Mouse (Mus musculus) WW6 (cell line): Measurements from ENCODE around the gene Rab3il1.

Experiments used
- DNase-seq: peaks from one replicate; pipeline ENCODE4 v3.0.0-alpha.2; 2013; ENCODE audit warnings: low read depth, low spot score

Rab3il1 gene

GRCm38 (mm10) chr19:10059911-10060567, 58.6 kb downstream of the Rab3il1 start:
- DNase-seq = peak; percentile 28

GRCm38 (mm10) chr19:10060783-10061590, 59.5 kb downstream of the Rab3il1 start:
- DNase-seq = no peak

GRCm38 (mm10) chr19:10061624-10062023, 60.2 kb downstream of the Rab3il1 start:
- DNase-seq = no peak

GRCm38 (mm10) chr19:10062292-10062691, 60.8 kb downstream of the Rab3il1 start:
- DNase-seq = no peak

- no peak for DNase-seq
Measured at GRCm38 (mm10) chr19:10062862-10063261, 61.4 kb downstream of the Rab3il1 start.

GRCm38 (mm10) chr19:10064173-10065012, 62.9 kb downstream of the Rab3il1 start:
- DNase-seq = no peak

GRCm38 (mm10) chr19:10065465-10066188, 64.2 kb downstream of the Rab3il1 start:
- no peak for DNase-seq

GRCm38 (mm10) chr19:10066189-10066500, 64.7 kb downstream of the Rab3il1 start:
- no peak for DNase-seq

- no peak for DNase-seq
Measured at GRCm38 (mm10) chr19:10066502-10066901, 65.0 kb downstream of the Rab3il1 start.

- no peak for DNase-seq
Measured at GRCm38 (mm10) chr19:10067701-10068100, 66.2 kb downstream of the Rab3il1 start.

- no peak for DNase-seq
Measured at GRCm38 (mm10) chr19:10070186-10070980, 68.9 kb downstream of the Rab3il1 start.

- DNase-seq = no peak
Measured at GRCm38 (mm10) chr19:10071166-10071565, 69.7 kb downstream of the Rab3il1 start.

- DNase-seq = no peak
Measured at GRCm38 (mm10) chr19:10071892-10072291, 70.4 kb downstream of the Rab3il1 start.

GRCm38 (mm10) chr19:10073145-10073544, 71.7 kb downstream of the Rab3il1 start:
- DNase-seq = no peak

GRCm38 (mm10) chr19:10078392-10078791, 76.9 kb downstream of the Rab3il1 start:
- no peak for DNase-seq

- DNase-seq = no peak
Measured at GRCm38 (mm10) chr19:10080384-10080783, 78.9 kb downstream of the Rab3il1 start.

- no peak for DNase-seq
Measured at GRCm38 (mm10) chr19:10082105-10082504, 80.6 kb downstream of the Rab3il1 start.

- DNase-seq = no peak
Measured at GRCm38 (mm10) chr19:10085454-10085853, 84.0 kb downstream of the Rab3il1 start.

- no peak for DNase-seq
Measured at GRCm38 (mm10) chr19:10086976-10087375, 85.5 kb downstream of the Rab3il1 start.
